Mouse (Mus musculus) cortical plate, adult 2 months (tissue): ENCODE results near the gene Ovch2. TPM values are rescaled to one million over a fixed set of nuclear protein-coding genes. Genes with fewer than 3 reads are reported as not detected.
"Not testable (repeated sequence)": the region's sequence is repeated elsewhere in the genome, so short reads cannot be mapped to it uniquely, and the experiment has no call there.

Experiments used
- H3K27ac ChIP-seq: fragments of 200-500 bp; 2 replicates; pipeline ENCODE4 v1.5.1; 2012; ENCODE audit warnings: low read length, control low read depth, inconsistent platforms; ENCODE audit not compliant: insufficient read depth
- H3K4me1 ChIP-seq: fragments of 200-500 bp; 2 replicates; pipeline ENCODE4 v1.6.1; 2011; ENCODE audit warnings: low read length; ENCODE audit not compliant: control insufficient read depth, insufficient read depth
- H3K4me3 ChIP-seq: fragments of 200-500 bp; 2 replicates; pipeline ENCODE4 v1.5.1; 2011; ENCODE audit warnings: mild to moderate bottlenecking, low read length, control low read depth; ENCODE audit not compliant: insufficient read depth
- CTCF ChIP-seq: fragments of 200-500 bp; IDR thresholded peaks from 2 replicates; pipeline ENCODE4 v1.5.1; 2011; ENCODE audit warnings: mild to moderate bottlenecking, control low read depth, low read length; ENCODE audit not compliant: insufficient read depth; ENCODE audit errors: extremely low read depth
- POLR2A ChIP-seq: fragments of 200-500 bp; IDR thresholded peaks from 2 replicates; pipeline ENCODE4 v1.6.1; 2011; ENCODE audit warnings: mild to moderate bottlenecking, low read length, control low read depth; ENCODE audit not compliant: insufficient read depth; ENCODE audit errors: extremely low read depth
- polyA plus RNA-seq: library from polyadenylated mRNA; depleted of rRNA; stranded (reverse); fragments of >200 nt; gene quantifications from 2 replicates; pipeline ENCODE4 v1.2.3, GENCODE M21; 2012; rRNA removed

Gene Ovch2
- not detected in 2 replicates for polyA plus RNA-seq

DNA sequence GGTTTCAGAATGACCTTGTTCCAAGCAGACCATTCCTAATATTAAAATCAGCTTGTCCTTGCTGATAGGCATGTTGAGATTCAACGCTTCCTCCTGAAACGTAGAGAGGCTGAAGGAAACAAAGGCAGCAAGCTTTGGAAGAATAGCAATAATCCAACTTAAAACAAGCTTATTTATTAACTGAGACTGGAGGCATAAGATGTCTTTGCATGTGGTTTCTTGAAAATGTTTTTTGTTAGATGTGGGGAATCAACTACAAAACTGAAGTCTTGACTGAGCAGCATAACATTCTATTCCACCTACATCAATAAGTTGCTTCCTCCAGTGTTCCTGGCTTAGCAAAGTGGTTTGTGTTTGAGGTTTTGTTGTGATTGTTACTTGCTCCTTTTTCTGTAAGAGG, at the start of gene Ovch2:
Gene Ovch2, minus strand, starts transcription at position 101 of the 400 bp plus-strand sequence.
- no peaks in the 10 kb centered on the region for H3K4me1 ChIP-seq
- H3K27ac ChIP-seq = no peak within 1 kb of the TSS
- no peak within 1 kb of the TSS for H3K4me3 ChIP-seq
- TF ChIP-seq POLR2A (no peak), CTCF (no peak)

DNA sequence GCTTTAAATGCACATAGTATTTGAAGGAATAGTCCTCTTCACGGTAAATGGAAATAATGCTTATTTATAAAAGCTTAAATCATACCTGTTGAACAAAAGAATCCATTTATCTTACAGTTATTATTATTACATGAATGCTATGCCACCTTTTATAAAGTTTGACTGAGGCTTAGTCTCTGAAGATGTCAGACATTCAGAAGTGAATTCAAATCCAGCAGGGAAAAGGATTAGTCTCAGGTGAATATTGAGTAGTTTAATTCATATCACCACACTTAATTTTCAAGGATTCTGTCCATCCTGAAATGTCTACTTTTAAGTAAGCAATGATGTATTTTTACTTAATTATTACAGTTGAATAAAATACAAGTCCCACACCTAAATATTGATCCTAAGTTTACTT, 46.4 kb upstream of the Ovch2 start, which contains the start of gene Olfr470:
Gene Olfr470, minus strand, starts transcription at position 101 of the 400 bp plus-strand sequence.
- H3K4me3 ChIP-seq, H3K27ac ChIP-seq, H3K4me1 ChIP-seq: not testable (repeated sequence)

- TF ChIP-seq CTCF (no peak), POLR2A (no peak)
- H3K4me1 ChIP-seq = no peaks in the 10 kb centered on the region
- H3K27ac ChIP-seq = no peak overlapping the region
- H3K4me3 ChIP-seq = no peak overlapping the region
Measured at GRCm38 (mm10) chr7:107841719-107842118, 40.7 kb upstream of the Ovch2 start.

DNA sequence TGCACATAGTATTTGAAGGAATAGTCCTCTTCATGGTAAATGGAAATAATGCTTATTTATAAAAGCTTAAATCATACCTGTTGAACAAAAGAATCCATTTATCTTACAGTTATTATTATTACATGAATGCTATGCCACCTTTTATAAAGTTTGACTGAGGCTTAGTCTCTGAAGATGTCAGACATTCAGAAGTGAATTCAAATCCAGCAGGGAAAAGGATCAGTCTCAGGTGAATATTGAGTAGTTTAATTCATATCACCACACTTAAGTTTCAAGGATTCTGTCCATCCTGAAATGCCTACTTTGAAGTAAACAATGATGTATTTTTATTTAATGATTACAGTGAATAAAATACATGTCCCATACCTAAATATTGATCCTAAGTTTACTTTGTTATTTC, 24.4 kb upstream of the Ovch2 start, which contains the start of gene Olfr469:
Gene Olfr469, minus strand, starts transcription at position 101 of the 400 bp plus-strand sequence.
- H3K27ac ChIP-seq, H3K4me1 ChIP-seq, H3K4me3 ChIP-seq: not testable (repeated sequence)

DNA sequence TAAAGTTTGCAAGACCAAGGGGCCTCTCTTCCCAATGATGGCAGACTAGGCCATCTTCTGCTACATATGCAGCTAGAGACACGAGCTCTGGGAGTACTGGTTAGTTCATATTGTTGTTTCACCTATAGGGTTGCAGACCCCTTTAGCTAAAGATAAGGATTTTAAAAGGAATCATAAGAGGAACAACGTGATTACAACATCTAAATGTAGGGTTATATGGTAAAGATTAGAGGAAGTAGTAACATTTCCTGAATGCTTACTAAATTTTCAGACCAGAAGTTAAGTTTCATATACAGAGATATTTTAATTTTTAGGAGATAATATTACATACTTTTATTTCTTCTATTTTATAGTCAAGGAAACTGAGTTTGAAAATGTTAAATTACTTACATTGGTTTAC, 22.9 kb upstream of the Ovch2 start:
- H3K27ac ChIP-seq, H3K4me1 ChIP-seq, H3K4me3 ChIP-seq: not testable (repeated sequence)

GRCm38 (mm10) chr7:107819442-107819841, 18.4 kb upstream of the Ovch2 start:
- H3K4me1 ChIP-seq = no peaks in the 10 kb centered on the region
- TF ChIP-seq POLR2A (no peak), CTCF (no peak)
- no peak overlapping the region for H3K4me3 ChIP-seq
- no peak overlapping the region for H3K27ac ChIP-seq

DNA sequence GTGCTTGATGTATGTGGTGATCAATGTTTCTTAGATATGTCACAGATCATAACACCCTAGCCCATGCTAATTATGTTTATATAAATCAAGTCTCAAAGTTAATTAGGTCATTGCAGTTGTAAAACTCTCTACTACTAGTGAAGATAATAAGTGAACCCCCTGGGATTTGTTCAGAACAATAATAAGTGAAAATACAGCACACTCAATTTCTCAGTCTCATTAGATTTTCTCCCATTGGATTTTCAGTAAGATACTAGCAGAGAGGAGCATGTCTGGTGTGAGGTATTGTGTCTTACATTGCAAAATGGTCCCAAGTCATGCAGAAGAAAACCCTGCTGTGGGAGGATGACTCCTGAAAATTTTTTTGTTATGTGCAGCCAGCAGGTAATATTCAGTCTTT, 11.0 kb upstream of the Ovch2 start, which contains the start of gene Olfr467:
Gene Olfr467, plus strand, starts transcription at position 301 of the 400 bp plus-strand sequence.
- Histone ChIP-seq H3K4me3 (no peak within 1 kb of the TSS), H3K4me1 (no peaks in the 10 kb centered on the region), H3K27ac (no peak within 1 kb of the TSS)
- no peak for TF ChIP-seq CTCF
- no peak for TF ChIP-seq POLR2A

DNA sequence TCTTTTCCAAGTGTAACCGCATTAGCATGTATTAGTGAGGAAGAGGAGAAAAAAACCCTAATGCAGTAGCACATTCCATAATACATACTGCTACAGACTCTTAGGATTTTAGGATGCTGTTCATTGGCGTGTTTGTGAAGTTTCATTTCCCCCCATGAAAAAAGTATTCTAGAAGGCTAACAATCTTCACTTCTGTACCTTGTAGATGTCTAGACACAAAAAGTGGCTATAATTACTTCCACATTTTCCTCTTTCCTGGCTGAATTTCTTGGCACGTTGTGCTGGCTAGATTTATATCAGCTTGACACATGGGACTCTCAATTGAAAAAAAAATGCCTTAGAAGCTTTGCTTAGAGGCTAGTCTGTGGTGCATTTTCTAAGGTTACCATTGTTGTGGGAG, 1.1 kb upstream of the Ovch2 start:
- Histone ChIP-seq H3K27ac (no peak overlapping the region), H3K4me3 (no peak overlapping the region), H3K4me1 (no peaks in the 10 kb centered on the region)
- TF ChIP-seq POLR2A (no peak), CTCF (no peak)

GRCm38 (mm10) chr7:107796500-107796899, 4.5 kb downstream of the Ovch2 start:
- no peaks in the 10 kb centered on the region for H3K4me1 ChIP-seq
- H3K4me3 ChIP-seq = no peak overlapping the region
- TF ChIP-seq POLR2A = no peak
- TF ChIP-seq CTCF = no peak
- no peak overlapping the region for H3K27ac ChIP-seq

GRCm38 (mm10) chr7:107787977-107788620, 12.9 kb downstream of the Ovch2 start:
- Histone ChIP-seq H3K27ac (no peak overlapping the region), H3K4me1 (no peaks in the 10 kb centered on the region), H3K4me3 (no peak overlapping the region)
- peak; percentile 56; the same call in 1 of the 2 replicates for TF ChIP-seq CTCF
- TF ChIP-seq POLR2A = no peak

GRCm38 (mm10) chr7:107779611-107780010, 21.4 kb downstream of the Ovch2 start:
- no peaks in the 10 kb centered on the region for H3K4me1 ChIP-seq
- no peak for TF ChIP-seq POLR2A
- peak; percentile 55; the same call in 1 of the 2 replicates for TF ChIP-seq CTCF
- H3K4me3 ChIP-seq = no peak overlapping the region
- no peak overlapping the region for H3K27ac ChIP-seq
